Mouse (Mus musculus): ENCODE data around the gene Pms2. TPM values are rescaled to one million over a fixed set of nuclear protein-coding genes. Genes with fewer than 3 reads are reported as not detected.

Gene Pms2
- polyA plus RNA-seq, 1 experiment from 2014 or later: 33.0 TPM

DNA sequence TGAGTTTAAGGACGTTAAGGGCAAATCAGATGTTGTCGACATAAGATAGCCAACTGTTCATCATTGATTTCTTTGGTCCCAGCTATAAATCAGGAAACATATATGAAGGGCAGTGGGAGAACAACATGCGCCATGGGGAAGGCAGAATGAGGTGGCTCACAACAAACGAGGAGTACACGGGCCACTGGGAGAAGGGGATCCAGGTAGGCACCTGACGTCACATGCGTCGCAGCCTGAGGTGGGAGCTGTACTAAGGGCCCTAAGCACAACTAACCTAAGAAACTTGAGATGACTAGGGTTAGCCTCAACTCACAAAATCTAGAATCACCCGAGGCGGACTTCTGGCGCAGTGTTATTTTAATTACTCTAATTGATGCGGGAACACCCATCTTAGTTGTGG, 38.6 kb downstream of the Pms2 start:
- H3K4me2 ChIP-seq (ENCODE audit: low read length): no peak overlapping the region
- no peaks in the 10 kb centered on the region for H3K9me3 ChIP-seq (ENCODE audit: control insufficient read depth, low read length)
- ATAC-seq: no peak
- H3K27me3 ChIP-seq (replicated peaks; ENCODE audit: control insufficient read depth, insufficient read depth, low read length): no peaks in the 10 kb centered on the region
- WGBS: 89% methylated on average over 12 of the region's 12 CpGs
- H3K4me1 ChIP-seq (replicated peaks; ENCODE audit: control insufficient read depth, insufficient read depth, low read length): no peaks in the 10 kb centered on the region
- H3K27ac ChIP-seq (ENCODE audit: low read length): no peak overlapping the region
- no peaks in the 10 kb centered on the region for H3K36me3 ChIP-seq (ENCODE audit: control insufficient read depth, insufficient read depth)
- no peak overlapping the region for H3K4me3 ChIP-seq (replicated peaks; ENCODE audit: low read length)
- no peak overlapping the region for H3K9ac ChIP-seq (replicated peaks; ENCODE audit: low read depth, low read length)

- Histone ChIP-seq H3K4me3 (replicated peaks; ENCODE audit: low read length) (no peak overlapping the region), H3K9me3 (ENCODE audit: control insufficient read depth, low read length) (no peaks in the 10 kb centered on the region), H3K4me1 (replicated peaks; ENCODE audit: control insufficient read depth, insufficient read depth, low read length) (no peaks in the 10 kb centered on the region), H3K36me3 (ENCODE audit: control insufficient read depth, insufficient read depth) (no peaks in the 10 kb centered on the region), H3K27me3 (replicated peaks; ENCODE audit: control insufficient read depth, insufficient read depth, low read length) (no peaks in the 10 kb centered on the region), H3K27ac (ENCODE audit: low read length) (no peak overlapping the region), H3K9ac (replicated peaks; ENCODE audit: low read depth, low read length) (no peak overlapping the region), H3K4me2 (ENCODE audit: low read length) (no peak overlapping the region)
- ATAC-seq: no peak
- WGBS: 55% methylated on average over 5 of the region's 5 CpGs
Observed at GRCm38 (mm10) chr5:143950016-143950415, 40.3 kb downstream of the Pms2 start.

GRCm38 (mm10) chr5:143957101-143957500, 47.3 kb downstream of the Pms2 start:
- no peak for ATAC-seq
- 93% methylated on average over 6 of the region's 6 CpGs for WGBS
- Histone ChIP-seq H3K27ac (ENCODE audit: low read length) (no peak overlapping the region), H3K4me1 (replicated peaks; ENCODE audit: control insufficient read depth, insufficient read depth, low read length) (no peaks in the 10 kb centered on the region), H3K4me3 (replicated peaks; ENCODE audit: low read length) (no peak overlapping the region), H3K4me2 (ENCODE audit: low read length) (no peak overlapping the region), H3K27me3 (replicated peaks; ENCODE audit: control insufficient read depth, insufficient read depth, low read length) (no peaks in the 10 kb centered on the region), H3K9ac (replicated peaks; ENCODE audit: low read depth, low read length) (no peak overlapping the region), H3K36me3 (ENCODE audit: control insufficient read depth, insufficient read depth) (no peaks in the 10 kb centered on the region), H3K9me3 (ENCODE audit: control insufficient read depth, low read length) (no peaks in the 10 kb centered on the region)

DNA sequence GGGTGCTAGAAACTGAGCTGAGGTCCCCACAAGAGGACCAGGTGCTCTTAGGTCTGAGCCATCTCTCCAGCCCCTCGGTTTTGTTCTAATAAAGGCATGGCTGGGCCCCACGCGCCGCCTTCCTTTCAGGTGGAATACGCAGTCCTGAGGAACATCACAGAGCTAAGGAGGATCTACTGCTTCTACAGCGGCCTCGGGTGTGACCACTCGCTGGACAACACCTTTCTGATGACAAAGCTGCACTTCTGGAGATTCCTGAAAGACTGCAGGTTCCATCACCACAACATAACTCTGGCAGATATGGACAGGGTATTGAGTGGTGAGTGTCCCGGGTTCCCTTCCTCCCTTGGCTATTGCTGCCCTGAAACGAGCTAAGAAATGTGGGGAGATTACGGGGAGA, 49.8 kb downstream of the Pms2 start:
- H3K36me3 ChIP-seq (ENCODE audit: control insufficient read depth, insufficient read depth): no peaks in the 10 kb centered on the region
- WGBS: 93% methylated on average over 11 of the region's 11 CpGs
- ATAC-seq: no peak

DNA sequence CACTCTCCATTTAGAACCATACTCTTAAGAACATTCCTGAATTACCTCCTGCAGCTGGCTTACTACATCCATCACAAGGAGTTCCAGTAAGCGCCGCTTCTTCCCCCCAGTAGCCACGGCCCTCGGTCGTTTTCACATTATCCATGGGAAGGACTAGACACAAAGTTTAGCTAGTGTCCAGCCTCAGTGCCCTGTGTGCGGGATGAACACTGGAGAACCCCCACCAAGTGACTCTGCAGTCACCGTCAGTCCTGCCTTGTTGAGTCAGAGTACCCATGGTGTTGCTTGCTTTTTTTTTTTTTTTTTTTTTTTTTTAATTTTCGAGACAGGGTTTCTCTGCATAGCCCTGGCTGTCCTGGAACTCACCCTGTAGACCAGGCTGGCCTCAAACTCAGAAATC, 51.4 kb downstream of the Pms2 start:
- Histone ChIP-seq H3K36me3 (ENCODE audit: control insufficient read depth, insufficient read depth) (no peaks in the 10 kb centered on the region), H3K4me3 (replicated peaks; ENCODE audit: low read length) (no peak overlapping the region), H3K4me2 (ENCODE audit: low read length) (no peak overlapping the region), H3K27ac (ENCODE audit: low read length) (no peak overlapping the region), H3K9me3 (ENCODE audit: control insufficient read depth, low read length) (no peaks in the 10 kb centered on the region), H3K27me3 (replicated peaks; ENCODE audit: control insufficient read depth, insufficient read depth, low read length) (no peaks in the 10 kb centered on the region), H3K9ac (replicated peaks; ENCODE audit: low read depth, low read length) (no peak overlapping the region), H3K4me1 (replicated peaks; ENCODE audit: control insufficient read depth, insufficient read depth, low read length) (no peaks in the 10 kb centered on the region)
- no peak for ATAC-seq
- 90% methylated on average over 7 of the region's 8 CpGs for WGBS

More for the DNA sequence above, 49.8 kb downstream of the Pms2 start:
- H3K27me3 ChIP-seq (replicated peaks; ENCODE audit: control insufficient read depth, insufficient read depth, low read length): no peaks in the 10 kb centered on the region
- no peak overlapping the region for H3K4me2 ChIP-seq (ENCODE audit: low read length)
- H3K4me1 ChIP-seq (replicated peaks; ENCODE audit: control insufficient read depth, insufficient read depth, low read length): no peaks in the 10 kb centered on the region
- no peak overlapping the region for H3K9ac ChIP-seq (replicated peaks; ENCODE audit: low read depth, low read length)
- H3K4me3 ChIP-seq (replicated peaks; ENCODE audit: low read length): no peak overlapping the region
- no peak overlapping the region for H3K27ac ChIP-seq (ENCODE audit: low read length)
- no peaks in the 10 kb centered on the region for H3K9me3 ChIP-seq (ENCODE audit: control insufficient read depth, low read length)

- no peaks in the 10 kb centered on the region for H3K36me3 ChIP-seq (ENCODE audit: control insufficient read depth, insufficient read depth)
- H3K4me2 ChIP-seq (ENCODE audit: low read length): no peak overlapping the region
- no peaks in the 10 kb centered on the region for H3K4me1 ChIP-seq (replicated peaks; ENCODE audit: control insufficient read depth, insufficient read depth, low read length)
- H3K9me3 ChIP-seq (ENCODE audit: control insufficient read depth, low read length): no peaks in the 10 kb centered on the region
- H3K27ac ChIP-seq (ENCODE audit: low read length): no peak overlapping the region
- no peak overlapping the region for H3K9ac ChIP-seq (replicated peaks; ENCODE audit: low read depth, low read length)
- 89% methylated on average over 12 of the region's 12 CpGs for WGBS
- H3K27me3 ChIP-seq (replicated peaks; ENCODE audit: control insufficient read depth, insufficient read depth, low read length): no peaks in the 10 kb centered on the region
- no peak overlapping the region for H3K4me3 ChIP-seq (replicated peaks; ENCODE audit: low read length)
- ATAC-seq: no peak
Observed at GRCm38 (mm10) chr5:143965586-143966345, 56.0 kb downstream of the Pms2 start.

- no peak overlapping the region for H3K4me2 ChIP-seq (ENCODE audit: low read length)
- H3K27ac ChIP-seq (ENCODE audit: low read length): no peak overlapping the region
- ATAC-seq: no peak
- no peaks in the 10 kb centered on the region for H3K4me1 ChIP-seq (replicated peaks; ENCODE audit: control insufficient read depth, insufficient read depth, low read length)
- H3K4me3 ChIP-seq (replicated peaks; ENCODE audit: low read length): no peak overlapping the region
- 90% methylated on average over 12 of the region's 12 CpGs for WGBS
- H3K36me3 ChIP-seq (ENCODE audit: control insufficient read depth, insufficient read depth): no peaks in the 10 kb centered on the region
- no peaks in the 10 kb centered on the region for H3K9me3 ChIP-seq (ENCODE audit: control insufficient read depth, low read length)
- H3K27me3 ChIP-seq (replicated peaks; ENCODE audit: control insufficient read depth, insufficient read depth, low read length): no peaks in the 10 kb centered on the region
- H3K9ac ChIP-seq (replicated peaks; ENCODE audit: low read depth, low read length): no peak overlapping the region
Observed at GRCm38 (mm10) chr5:143966671-143967070, 56.9 kb downstream of the Pms2 start.

GRCm38 (mm10) chr5:143972628-143973027, 62.9 kb downstream of the Pms2 start:
- Histone ChIP-seq H3K9me3 (ENCODE audit: control insufficient read depth, low read length) (no peaks in the 10 kb centered on the region), H3K4me1 (replicated peaks; ENCODE audit: control insufficient read depth, insufficient read depth, low read length) (no peaks in the 10 kb centered on the region), H3K4me3 (replicated peaks; ENCODE audit: low read length) (no peak overlapping the region), H3K4me2 (ENCODE audit: low read length) (no peak overlapping the region), H3K9ac (replicated peaks; ENCODE audit: low read depth, low read length) (no peak overlapping the region), H3K27me3 (replicated peaks; ENCODE audit: control insufficient read depth, insufficient read depth, low read length) (no peaks in the 10 kb centered on the region), H3K36me3 (ENCODE audit: control insufficient read depth, insufficient read depth) (no peaks in the 10 kb centered on the region), H3K27ac (ENCODE audit: low read length) (no peak overlapping the region)
- WGBS: 86% methylated on average over 3 of the region's 3 CpGs
- no peak for ATAC-seq

DNA sequence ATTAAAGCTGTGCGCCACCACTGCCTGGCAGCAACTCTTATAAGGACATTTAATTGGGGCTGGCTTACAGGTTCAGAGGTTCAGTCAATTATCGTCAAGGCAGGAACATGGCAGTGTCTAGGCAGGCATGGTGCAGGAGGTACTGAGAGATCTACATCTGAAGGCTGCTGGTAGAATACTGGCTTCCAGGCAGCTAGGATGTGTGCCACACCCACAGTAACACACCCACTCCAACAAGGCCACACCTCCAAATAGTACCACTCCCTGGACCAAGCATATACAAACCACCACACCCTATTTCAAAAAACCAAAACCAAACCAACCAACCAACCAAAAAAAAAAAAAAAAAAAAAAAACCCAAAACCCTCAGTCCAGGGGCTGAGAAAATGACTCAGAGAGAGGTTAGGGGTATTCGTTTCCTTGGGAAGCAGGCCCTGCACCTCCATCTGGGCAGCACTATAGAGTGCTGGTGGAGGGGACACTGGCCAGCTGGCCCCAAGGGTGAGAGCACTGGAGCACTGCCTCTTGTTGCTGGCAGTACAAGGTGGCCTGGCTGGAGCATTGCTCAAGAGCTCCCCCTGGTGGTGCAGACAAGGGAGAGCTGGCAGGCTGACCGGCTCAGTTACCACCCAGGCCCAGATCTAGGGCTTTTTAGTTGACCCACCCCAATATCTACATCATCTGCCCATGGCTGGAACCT, 65.3 kb downstream of the Pms2 start:
- H3K4me2 ChIP-seq (ENCODE audit: low read length): no peak overlapping the region
- H3K9ac ChIP-seq (replicated peaks; ENCODE audit: low read depth, low read length): no peak overlapping the region
- no peaks in the 10 kb centered on the region for H3K27me3 ChIP-seq (replicated peaks; ENCODE audit: control insufficient read depth, insufficient read depth, low read length)
- no peaks in the 10 kb centered on the region for H3K36me3 ChIP-seq (ENCODE audit: control insufficient read depth, insufficient read depth)
- 49% methylated on average over 4 of the region's 4 CpGs for whole genome bisulfite sequencing
- H3K4me1 ChIP-seq (replicated peaks; ENCODE audit: control insufficient read depth, insufficient read depth, low read length): no peaks in the 10 kb centered on the region
- peak; percentile 58; the same call in 1 of the 2 replicates for ATAC-seq
- no peak overlapping the region for H3K27ac ChIP-seq (ENCODE audit: low read length)
- no peaks in the 10 kb centered on the region for H3K9me3 ChIP-seq (ENCODE audit: control insufficient read depth, low read length)
- no peak overlapping the region for H3K4me3 ChIP-seq (replicated peaks; ENCODE audit: low read length)

Data from forebrain, embryonic 16.5 days (tissue).